Mouse (Mus musculus): ENCODE data around the gene Fscn3. TPM values are rescaled to one million over a fixed set of nuclear protein-coding genes. Genes with fewer than 3 reads are reported as not detected.

Gene Fscn3
- not detected for polyA plus RNA-seq (2017; shearing (Covaris generic))

GRCm38 (mm10) chr6:28427096-28427839 is at the start of gene Fscn3:
Gene Fscn3 (plus strand): TSS chr6:28427789.

GRCm38 (mm10) chr6:28397681-28398203 is 29.8 kb upstream of the Fscn3 start, which contains the start of gene Zfp800:
Gene Zfp800 (minus strand): TSS chr6:28398005.

GRCm38 (mm10) chr6:28423313-28423712 is 4.3 kb upstream of the Fscn3 start, which contains the start of gene Arf5:
Gene Arf5 (plus strand): TSS chr6:28423560.

GRCm38 (mm10) chr6:28428290-28428689 is 701 bp downstream of the Fscn3 start, which contains the start of gene Gcc1:
Gene Gcc1 (minus strand): TSS chr6:28428390.

GRCm38 (mm10) chr6:28449253-28449652 is 21.7 kb downstream of the Fscn3 start, which contains the start of gene Pax4:
Gene Pax4 (minus strand): TSS chr6:28449353.

GRCm38 (mm10) chr6:28474839-28475238 is 47.2 kb downstream of the Fscn3 start, which contains the start of gene Snd1:
Gene Snd1 (plus strand): TSS chr6:28475139.

Other genes starting within 250 kb of the Fscn3 start
- gene Zfp800, start 29.8 kb upstream of the Fscn3 start, polyA plus RNA-seq (2017; shearing (Covaris generic)): 49.0 TPM
- gene Arf5, start 4.2 kb upstream of the Fscn3 start, polyA plus RNA-seq (2017; shearing (Covaris generic)): 244 TPM
- 15.4 TPM for gene Gcc1, start 601 bp downstream of the Fscn3 start, polyA plus RNA-seq (2017; shearing (Covaris generic))
- gene Pax4, start 21.6 kb downstream of the Fscn3 start, polyA plus RNA-seq (2017; shearing (Covaris generic)): not detected
- 105 TPM for gene Snd1, start 47.4 kb downstream of the Fscn3 start, polyA plus RNA-seq (2017; shearing (Covaris generic))

Measured in effector memory CD4-positive, alpha-beta T cell, adult 5 months (primary cell).